ENCODE assay signal across 12 mouse cellular contexts in genomic region chr7:74422002-74422401, GRCm38 (mm10).
DNase-seq lines count a peak whose midpoint lies in the region; ATAC-seq lines count a peak whose summit lies in the region.
"Had no signal": no experiment of that assay in that cellular context is flagged by ENCODE, and none has a peak within 500 bp of the region (broad histone marks: within the 10 kb centered on the region; RNA-seq: fewer than 3 reads in every experiment).

No protein-coding gene starts in this region.

- DNase-seq in cerebellum, adult 18-20 months: peak; percentile 38 to 39
- DNase-seq in cerebellum, adult 9-11 months: no peak
- DNase-seq in heart, adult 11 months: peak; percentile 96
- DNase-seq in heart, postnatal 25 days (ENCODE audit: low spot score): no peak
- peak; percentile 52 for DNase-seq in right cerebral cortex, adult 18-20 months
- DNase-seq in right cerebral cortex, postnatal 4 days: no peak
- peak; percentile 65 for DNase-seq in skeletal muscle tissue, adult 2 months (ENCODE audit: low read depth, low spot score)
- DNase-seq: lung, embryonic 14.5 days; thymus, postnatal 14 days had no signal

- intact Hi-C loops in heart, postnatal 25 days (cut with DNase I): loop anchor here (2.0 to 5.0 kb wide), 3 partner anchors 45 to 440 kb away; no protein-coding TSS in a partner anchor

- no peak for ATAC-seq in erythroblast, adult 5-6 weeks (replicated peaks; ENCODE audit: low FRiP score, poor library complexity, severe bottlenecking)
- ATAC-seq: inflammation-experienced regulatory T-cells, adult 6 months; midbrain, embryonic 13.5 days had no signal

Comparison
In these comparisons a context has a peak if more than half of its experiments do, and no peak if none do; other contexts are left out.
1. DNase-seq: peak in cerebellum, adult 18-20 months (2 of 2), heart, adult 11 months (single experiment), right cerebral cortex, adult 18-20 months (single experiment) and skeletal muscle tissue, adult 2 months (single experiment); none in cerebellum, adult 9-11 months (single experiment), heart, postnatal 25 days (single experiment) and right cerebral cortex, postnatal 4 days (single experiment).